Mouse (Mus musculus) neural tube, embryonic 12.5 days (tissue): ENCODE measurements around the gene Trap1a. TPM values are rescaled to one million over a fixed set of nuclear protein-coding genes. Genes with fewer than 3 reads are reported as not detected.

Experiments used
- ATAC-seq: fragments of 200-750 bp; cut with Nextera tagmentation; 2 replicates; pipeline ENCODE4 v1.8.0; 2017; ENCODE audit warnings: low read depth, mild to moderate bottlenecking, moderate TSS enrichment, moderate library complexity; ENCODE audit not compliant: low FRiP score
- H3K27ac ChIP-seq: fragments of 300-500 bp; sonication (generic); 2 replicates; pipeline ENCODE4 v1.5.1; 2016
- H3K27me3 ChIP-seq: fragments of 300-500 bp; sonication (generic); replicated peaks from 2 replicates; pipeline ENCODE4 v1.6.1; 2016; ENCODE audit warnings: mild to moderate bottlenecking
- H3K36me3 ChIP-seq: fragments of 300-500 bp; sonication (generic); 2 replicates; pipeline ENCODE4 v1.6.1; 2016; ENCODE audit warnings: mild to moderate bottlenecking
- H3K4me1 ChIP-seq: fragments of 300-500 bp; sonication (generic); 2 replicates; pipeline ENCODE4 v1.6.1; 2016
- H3K4me2 ChIP-seq: fragments of 300-500 bp; sonication (generic); replicated peaks from 2 replicates; pipeline ENCODE4 v1.6.1; 2016; ENCODE audit warnings: mild to moderate bottlenecking
- H3K4me3 ChIP-seq: fragments of 300-500 bp; sonication (generic); 2 replicates; pipeline ENCODE4 v1.5.1; 2016
- H3K9ac ChIP-seq: fragments of 300-500 bp; sonication (generic); 2 replicates; pipeline ENCODE4 v1.6.1; 2016; ENCODE audit warnings: mild to moderate bottlenecking
- H3K9me3 ChIP-seq: fragments of 300-500 bp; sonication (generic); 2 replicates; pipeline ENCODE4 v1.6.1; 2016; ENCODE audit warnings: mild to moderate bottlenecking
- WGBS: fragments of 180-500 bp; shearing (Covaris S2); methylation state at CpG from one replicate; pipeline ENCODE4 v1.1.7; 2016; 5-methylcytosine and 5-hydroxymethylcytosine counted together
- polyA plus RNA-seq: library from polyadenylated mRNA; unstranded; fragments of >200 nt; fragmentation: Nextera tagmentation; extraction: Ambion mirVana; gene quantifications from 2 replicates; pipeline ENCODE4 v1.2.1, GENCODE M21; 2016

The Trap1a gene
- polyA plus RNA-seq, 1 experiment from 2014 or later, result not detected

DNA sequence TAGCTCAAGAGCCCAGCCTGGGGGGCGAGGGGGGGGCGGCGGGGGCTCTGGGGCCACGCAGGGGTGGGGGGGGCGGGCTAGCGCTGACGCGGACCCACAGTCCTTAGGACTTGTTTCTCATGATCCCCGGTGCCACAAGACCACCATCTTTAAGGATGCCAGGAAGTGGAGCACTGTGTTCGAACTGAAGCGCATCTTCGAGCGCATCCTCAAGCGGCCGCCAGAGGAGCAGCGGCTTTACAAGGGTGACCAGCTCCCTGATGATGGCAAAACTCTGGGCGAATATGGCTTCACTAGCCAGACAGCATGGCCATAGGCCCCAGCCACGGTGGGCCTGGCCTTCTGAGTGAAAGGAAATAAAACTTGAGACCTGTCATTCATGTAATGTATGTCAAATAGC, 24.9 kb downstream of the Trap1a start:
- ATAC-seq, result no peak
- H3K4me2 ChIP-seq, result no peak overlapping the region
- WGBS, result 76% methylated on average over 18 of the region's 18 CpGs

DNA sequence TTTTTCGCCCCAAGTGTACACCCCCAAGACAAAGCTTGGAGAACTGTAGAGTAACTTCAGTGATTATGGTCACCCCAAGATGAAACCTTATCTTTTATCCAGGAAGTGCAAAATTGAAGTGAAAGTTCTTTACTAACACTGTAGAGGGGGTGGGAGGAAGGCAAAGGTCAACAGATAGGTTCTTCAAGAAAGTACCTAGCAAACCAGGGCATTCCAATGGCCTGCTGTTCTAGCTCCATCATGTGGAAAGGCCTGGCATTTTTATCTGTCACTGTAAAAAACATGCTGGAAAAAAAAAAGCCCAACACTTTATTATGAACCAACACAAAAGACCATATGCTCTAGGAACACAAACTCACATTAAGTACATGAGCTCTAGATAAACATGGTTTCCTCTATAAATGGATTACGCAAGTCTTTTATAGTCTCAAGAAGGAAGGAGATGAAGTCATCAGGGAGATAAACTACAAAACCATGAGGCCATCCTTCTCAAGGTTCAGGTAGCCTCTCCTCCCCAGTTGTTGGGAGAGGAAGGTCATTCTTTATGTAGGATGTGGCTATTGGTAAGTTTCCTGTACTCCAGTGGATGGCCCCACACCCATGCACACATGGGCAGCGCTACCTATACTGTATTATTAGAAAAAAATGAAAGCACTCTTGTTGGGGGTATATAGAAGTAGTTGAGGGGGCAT, 33.5 kb downstream of the Trap1a start:
- 88% methylated on average over 3 of the region's 3 CpGs for WGBS
- ATAC-seq, result no peak
- no peaks in the 10 kb centered on the region for H3K4me1 ChIP-seq
- H3K9ac ChIP-seq, result no peak overlapping the region
- no peak overlapping the region for H3K4me3 ChIP-seq
- no peak overlapping the region for H3K27ac ChIP-seq
- no peaks in the 10 kb centered on the region for H3K27me3 ChIP-seq
- no peak overlapping the region for H3K4me2 ChIP-seq
- H3K9me3 ChIP-seq, result no peaks in the 10 kb centered on the region
- no peaks in the 10 kb centered on the region for H3K36me3 ChIP-seq

More for the DNA sequence above, 24.9 kb downstream of the Trap1a start:
- H3K4me1 ChIP-seq, result no peaks in the 10 kb centered on the region
- H3K9me3 ChIP-seq, result no peaks in the 10 kb centered on the region
- H3K27me3 ChIP-seq, result no peaks in the 10 kb centered on the region
- no peak overlapping the region for H3K9ac ChIP-seq
- no peaks in the 10 kb centered on the region for H3K36me3 ChIP-seq
- H3K27ac ChIP-seq, result no peak overlapping the region
- H3K4me3 ChIP-seq, result no peak overlapping the region

DNA sequence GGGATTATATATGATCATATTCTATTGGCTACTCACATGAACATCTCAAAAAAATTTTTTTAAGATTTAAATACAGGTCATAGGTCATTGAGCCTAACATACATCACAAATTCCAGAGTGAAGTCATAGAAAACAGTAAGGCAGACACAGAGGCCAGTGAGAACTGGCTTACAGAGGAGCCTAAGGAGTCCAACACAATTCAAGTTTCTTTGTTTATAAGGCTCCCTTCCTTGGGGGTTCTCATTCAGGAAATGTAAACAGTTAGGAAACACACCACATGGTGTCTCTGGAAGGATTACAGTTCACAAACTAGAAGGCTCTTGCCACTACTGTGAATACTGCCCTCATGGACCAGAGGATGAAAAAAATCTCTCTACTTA, 34.0 kb downstream of the Trap1a start:
- no peak for ATAC-seq
- H3K4me1 ChIP-seq, result no peaks in the 10 kb centered on the region
- no peak overlapping the region for H3K4me3 ChIP-seq
- no peak overlapping the region for H3K9ac ChIP-seq
- no peak overlapping the region for H3K4me2 ChIP-seq
- no peak overlapping the region for H3K27ac ChIP-seq
- no peaks in the 10 kb centered on the region for H3K36me3 ChIP-seq
- H3K27me3 ChIP-seq, result no peaks in the 10 kb centered on the region
- no peaks in the 10 kb centered on the region for H3K9me3 ChIP-seq

DNA sequence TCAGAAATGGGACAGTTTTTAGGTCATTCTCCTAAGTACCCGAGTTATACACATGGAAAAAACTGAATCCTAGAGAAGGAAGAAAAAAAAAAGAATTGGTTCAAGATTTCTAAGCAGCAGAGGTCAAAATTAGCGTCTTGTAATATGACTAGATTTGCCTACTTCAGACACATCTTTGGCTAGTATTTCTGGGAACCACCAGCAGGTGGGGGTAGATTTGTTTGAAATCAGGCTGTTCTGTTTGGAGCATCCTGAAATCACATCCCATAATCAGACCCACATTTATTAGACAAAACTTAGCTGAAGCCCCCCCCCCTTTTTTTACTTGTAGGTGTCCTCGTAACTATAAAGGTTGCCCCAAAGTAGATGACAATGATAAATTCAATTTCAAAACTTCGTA, 35.6 kb downstream of the Trap1a start:
- no peak for ATAC-seq
- whole genome bisulfite sequencing, result 67% methylated on average over 4 of the region's 4 CpGs
- H3K4me2 ChIP-seq, result no peak overlapping the region

DNA sequence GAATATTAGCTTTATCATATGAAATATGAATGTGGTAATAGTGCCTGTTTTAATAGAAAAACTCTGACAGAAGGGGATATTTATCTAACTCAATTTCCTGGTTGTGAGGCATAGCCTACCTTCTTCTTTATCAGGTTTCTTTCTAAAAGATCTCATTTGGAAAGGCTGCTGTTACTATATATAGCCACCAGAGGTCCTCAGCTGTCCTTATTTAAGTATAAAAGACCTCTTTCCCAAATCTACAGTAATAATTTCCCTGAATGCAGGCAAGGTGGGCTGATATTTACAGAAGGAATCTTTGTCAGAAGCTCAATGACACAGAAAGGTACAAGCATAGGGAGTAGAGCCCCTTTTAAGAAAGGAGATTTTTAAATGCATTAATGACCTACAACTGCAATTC, 39.2 kb downstream of the Trap1a start:
- Histone ChIP-seq H3K4me3 (no peak overlapping the region), H3K27ac (no peak overlapping the region), H3K9ac (no peak overlapping the region), H3K4me1 (no peaks in the 10 kb centered on the region), H3K27me3 (no peaks in the 10 kb centered on the region), H3K4me2 (no peak overlapping the region), H3K36me3 (no peaks in the 10 kb centered on the region), H3K9me3 (no peaks in the 10 kb centered on the region)
- no peak for ATAC-seq

More for the DNA sequence above, 35.6 kb downstream of the Trap1a start:
- Histone ChIP-seq H3K4me3 (no peak overlapping the region), H3K9ac (no peak overlapping the region), H3K27ac (no peak overlapping the region), H3K36me3 (no peaks in the 10 kb centered on the region), H3K9me3 (no peaks in the 10 kb centered on the region), H3K27me3 (no peaks in the 10 kb centered on the region), H3K4me1 (no peaks in the 10 kb centered on the region)

Other genes with a start within 250 kb of the Trap1a start
- gene Serpina7, start 248.4 kb upstream of the Trap1a start, polyA plus RNA-seq, result not detected in 2 replicates
- not detected in 2 replicates for gene 4930513O06Rik, start 247.4 kb upstream of the Trap1a start, polyA plus RNA-seq
- not detected in 2 replicates for gene 4933428M09Rik, start 154.5 kb upstream of the Trap1a start, polyA plus RNA-seq
- 11.2 and 13.0 TPM in 2 replicates for gene Mum1l1, start 123.6 kb upstream of the Trap1a start, polyA plus RNA-seq
- 1.7 and 2.2 TPM in 2 replicates for gene D330045A20Rik, start 146.7 kb downstream of the Trap1a start, polyA plus RNA-seq
- gene Rnf128, start 229.6 kb downstream of the Trap1a start, polyA plus RNA-seq, result 1.2 and 1.9 TPM in 2 replicates